Mouse (Mus musculus) G1E-ER4 (cell line): ENCODE data around the gene Abhd8. TPM values are rescaled to one million over a fixed set of nuclear protein-coding genes. Genes with fewer than 3 reads are reported as not detected.

ENCODE experiments used
- GATA1 ChIP-seq: IDR thresholded peaks from one replicate; pipeline ENCODE4 v1.8.0; 2012; ENCODE audit warnings: low read length, inconsistent platforms
- polyA plus RNA-seq: library from polyadenylated mRNA; stranded (reverse); fragments of >175 nt; gene quantifications from 2 replicates; pipeline ENCODE4 v1.2.3, GENCODE M21; 2012

Abhd8 gene
- polyA plus RNA-seq: 18.9 and 25.3 TPM in 2 replicates

DNA sequence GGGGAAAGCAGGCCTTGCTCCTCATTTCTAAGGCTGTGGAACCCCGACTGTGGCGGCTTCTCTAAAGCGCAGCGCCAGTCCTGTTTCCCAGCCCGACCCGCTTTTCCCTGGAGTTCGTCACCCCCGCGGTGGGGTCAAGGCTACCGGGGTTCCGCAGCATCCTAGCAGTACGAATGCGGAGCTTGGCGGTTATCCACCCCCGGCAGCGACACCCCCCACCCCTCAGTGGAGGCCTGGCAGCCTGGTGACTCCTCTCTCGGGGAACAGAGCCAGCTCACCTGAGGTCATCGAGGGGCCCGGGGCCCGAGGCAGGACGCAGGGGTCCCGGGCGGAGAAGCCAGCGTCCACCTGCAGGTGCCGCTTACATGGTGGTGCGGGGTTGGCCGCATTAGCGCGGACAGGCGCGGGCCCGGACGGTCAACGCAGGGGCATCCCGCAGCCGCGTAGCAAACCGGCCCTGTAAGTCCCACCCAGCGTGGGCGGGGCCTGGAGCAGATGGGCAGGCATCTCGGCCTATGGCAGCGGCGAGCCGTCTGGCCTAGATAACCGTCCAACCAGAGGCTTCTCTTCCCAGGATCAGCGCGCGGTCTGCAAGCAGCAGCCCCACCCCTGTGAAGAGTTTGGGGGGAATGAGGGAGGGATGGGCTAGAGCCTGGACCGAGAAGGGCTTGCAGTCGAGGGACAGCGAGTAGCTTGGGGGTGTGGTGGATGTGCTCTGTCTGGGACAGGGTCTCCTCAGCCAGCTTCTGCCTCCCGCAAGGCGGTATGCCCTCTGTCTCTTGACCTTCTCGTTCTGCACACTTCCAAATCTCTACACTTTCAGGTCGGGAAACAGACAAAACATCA, at the start of gene Abhd8:
Gene Abhd8 (minus strand): TSS at position 468 of the 846 bp plus-strand sequence.
- no peak for TF ChIP-seq GATA1

DNA sequence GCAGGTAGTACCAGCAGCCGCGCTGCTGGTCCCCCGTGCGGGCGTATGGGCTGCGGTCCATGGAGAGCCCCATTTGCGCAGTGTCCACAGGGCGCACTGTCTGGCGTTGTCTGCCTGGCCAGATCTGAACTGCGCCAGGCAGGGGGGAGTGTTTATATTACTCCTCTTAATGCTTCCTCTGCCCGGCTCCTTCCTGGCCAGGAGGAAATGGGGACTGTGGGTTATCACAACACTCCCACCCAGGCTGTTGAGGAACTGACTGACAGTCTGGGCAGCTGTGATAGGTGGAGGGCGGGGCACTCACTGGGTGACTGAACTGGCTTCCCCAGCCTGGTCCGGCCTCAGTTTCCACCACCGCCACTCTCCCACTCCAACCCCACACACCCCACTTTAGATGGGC, 48.2 kb upstream of the Abhd8 start, which contains the start of gene Plvap:
Gene Plvap (minus strand): TSS at position 109 of the 400 bp plus-strand sequence.
- TF ChIP-seq GATA1: no peak

GRCm38 (mm10) chr8:71509316-71509715, 45.9 kb upstream of the Abhd8 start:
- TF ChIP-seq GATA1: no peak

DNA sequence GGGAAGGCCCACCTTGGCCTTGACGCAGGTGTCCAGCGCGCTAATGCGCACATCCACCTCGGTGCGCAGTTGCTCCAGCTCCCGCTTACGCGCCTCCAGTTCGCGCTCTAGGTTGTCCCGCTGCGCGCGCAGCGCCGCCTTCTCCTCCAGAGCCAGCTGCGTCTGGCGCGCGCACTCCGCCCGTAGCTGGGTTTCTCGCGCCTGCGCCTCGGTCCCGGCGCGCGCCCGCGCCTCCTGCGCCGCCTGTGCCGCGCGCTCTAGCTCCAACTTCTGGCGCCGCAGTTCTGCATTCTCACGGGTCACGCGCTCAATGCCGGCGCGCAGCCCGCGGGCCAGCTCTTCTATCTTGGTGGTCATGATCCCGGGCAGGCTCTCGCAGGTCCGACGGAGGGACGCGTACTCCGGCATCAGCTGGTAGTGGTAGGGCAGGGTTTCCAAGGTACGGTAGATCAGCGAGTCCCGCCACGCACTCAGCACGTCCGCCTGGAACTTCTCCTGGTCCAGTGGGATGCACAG, 44.2 kb upstream of the Abhd8 start:
- TF ChIP-seq GATA1: no peak

- TF ChIP-seq GATA1: no peak
Observed at GRCm38 (mm10) chr8:71505979-71506378, 42.5 kb upstream of the Abhd8 start.

DNA sequence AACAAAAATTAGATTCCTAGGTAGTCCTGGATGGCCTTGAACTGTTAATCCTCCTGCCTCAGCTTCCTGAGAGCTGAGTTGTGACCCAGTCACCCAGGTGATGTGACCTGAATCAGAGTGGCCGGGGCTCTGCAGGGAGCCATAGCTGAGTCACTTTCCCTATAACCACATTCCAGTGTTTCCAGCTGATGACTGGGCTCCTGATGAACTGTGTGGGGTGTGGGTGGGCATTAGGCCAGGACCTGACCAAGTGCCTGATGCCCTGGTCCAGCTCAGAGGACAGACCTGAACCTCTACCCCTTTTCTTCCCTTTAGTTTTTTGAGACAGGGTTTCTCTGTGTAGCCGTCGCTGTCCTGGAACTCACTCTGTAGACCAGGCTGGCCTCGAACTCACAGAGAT, 41.9 kb upstream of the Abhd8 start:
- no peak for TF ChIP-seq GATA1

DNA sequence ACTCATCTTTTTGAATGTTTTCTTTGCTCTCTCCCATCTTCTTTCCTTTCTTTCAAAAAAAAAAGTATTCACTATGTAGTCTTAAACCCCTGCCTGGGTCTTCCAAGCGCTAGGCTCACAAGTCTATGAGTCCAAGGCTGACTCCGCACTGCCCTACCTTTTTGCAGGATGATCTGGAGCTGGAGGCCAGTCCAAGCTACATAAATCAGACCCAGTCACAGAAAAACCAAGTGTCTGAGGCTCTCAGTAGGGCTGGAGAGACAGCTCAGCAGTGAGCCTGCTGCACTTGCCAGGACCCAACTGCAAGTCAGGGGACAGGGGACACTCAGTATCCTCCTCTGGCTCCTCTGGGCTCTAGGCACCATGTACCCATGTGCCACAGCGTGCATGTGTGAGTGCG, 40.9 kb upstream of the Abhd8 start:
- TF ChIP-seq GATA1: no peak

DNA sequence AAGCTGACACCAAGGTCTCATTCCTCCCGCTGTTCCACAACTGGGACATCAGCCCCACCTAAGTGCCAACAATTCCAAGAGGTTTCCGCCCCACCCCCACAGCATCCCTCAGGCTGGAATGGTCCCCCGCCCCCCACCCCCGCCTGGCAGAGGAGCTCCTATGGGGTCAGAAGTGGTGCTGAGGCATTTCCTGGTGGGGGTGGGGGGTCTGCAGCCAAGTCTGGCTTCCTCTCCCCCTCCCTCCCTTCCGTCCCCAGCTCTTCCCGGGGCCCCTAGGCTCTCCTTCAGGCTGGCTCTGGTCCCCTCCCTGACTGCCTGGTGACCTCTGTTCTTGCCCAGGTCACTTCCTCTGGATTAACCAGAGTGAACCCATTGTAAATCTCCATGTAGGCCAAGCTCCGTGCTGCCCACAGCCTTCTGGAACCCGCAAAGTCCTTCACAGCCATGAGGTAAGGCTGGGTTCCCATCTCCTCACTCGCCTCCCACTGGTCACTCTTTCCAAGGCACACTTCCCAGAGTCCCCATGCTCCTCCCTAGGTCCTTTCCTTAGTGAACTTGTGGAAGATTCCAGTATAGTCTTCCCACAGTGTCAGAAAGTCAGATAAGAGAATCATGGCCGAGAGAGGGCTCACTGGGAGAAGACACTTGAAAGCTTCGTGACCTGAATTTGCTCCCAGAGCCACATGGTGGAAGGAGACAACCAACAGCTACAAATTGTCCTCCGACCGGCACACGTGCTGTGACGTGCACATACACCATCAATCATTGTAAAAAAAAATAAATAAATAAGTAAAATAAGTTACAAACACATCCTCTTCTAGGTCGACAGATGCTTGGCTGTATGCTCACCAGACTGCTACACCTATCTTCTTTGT, 35.6 kb upstream of the Abhd8 start:
- TF ChIP-seq GATA1: no peak

- TF ChIP-seq GATA1: no peak
Observed at GRCm38 (mm10) chr8:71497881-71498501, 34.5 kb upstream of the Abhd8 start.

GRCm38 (mm10) chr8:71497077-71497645, 33.7 kb upstream of the Abhd8 start:
- TF ChIP-seq GATA1: no peak

DNA sequence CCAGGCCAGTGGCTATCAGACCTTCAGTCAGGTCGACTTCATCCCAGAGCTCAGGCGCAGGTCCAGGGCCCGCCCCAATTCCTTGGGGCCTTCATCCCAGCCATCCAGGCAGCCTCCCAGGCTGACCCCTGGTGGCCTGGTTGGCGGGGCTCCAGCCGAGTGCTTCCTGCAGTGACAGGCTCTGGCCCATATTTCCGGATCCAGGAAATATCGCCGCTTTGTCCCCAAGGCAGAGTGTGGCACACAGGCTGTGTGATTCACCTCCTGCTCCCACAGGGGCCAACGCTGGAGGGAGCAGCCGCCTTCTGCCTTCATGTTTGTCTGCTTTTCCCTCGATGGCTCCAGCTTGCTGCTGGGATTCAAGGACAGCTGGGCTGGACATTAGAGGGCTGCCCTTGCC, 33.0 kb upstream of the Abhd8 start:
- no peak for TF ChIP-seq GATA1

GRCm38 (mm10) chr8:71495811-71496210, 32.4 kb upstream of the Abhd8 start:
- no peak for TF ChIP-seq GATA1

DNA sequence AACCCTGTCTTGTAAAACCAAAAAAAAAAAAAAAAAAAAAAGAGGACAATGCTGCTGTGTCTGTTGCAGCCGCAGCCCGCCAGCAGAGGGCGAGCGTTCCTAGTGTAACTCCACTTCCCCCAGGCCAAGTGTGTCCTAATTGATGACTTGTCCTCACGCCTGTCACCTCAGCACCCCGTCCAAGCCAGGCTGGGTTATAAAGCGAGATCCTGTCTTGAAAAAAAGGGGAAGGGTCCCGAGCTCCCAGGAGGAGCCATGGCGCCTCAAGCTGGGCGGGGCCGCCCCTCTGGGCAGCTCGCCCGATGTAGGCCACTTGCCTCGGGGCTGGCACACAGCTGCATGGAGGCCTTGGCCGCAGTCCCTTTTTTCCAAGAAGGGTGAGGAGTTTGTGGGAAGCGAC, 31.6 kb upstream of the Abhd8 start:
- no peak for TF ChIP-seq GATA1

- TF ChIP-seq GATA1: no peak
Observed at GRCm38 (mm10) chr8:71488454-71488853, 25.0 kb upstream of the Abhd8 start.
